Mouse (Mus musculus) G1E (cell line): ENCODE data around the gene Gmpr. TPM values are rescaled to one million over a fixed set of nuclear protein-coding genes. Genes with fewer than 3 reads are reported as not detected.

Source experiments
- ATAC-seq: 2 replicates; pipeline ENCODE4 v1.8.0; 2016; ENCODE audit warnings: mild to moderate bottlenecking; ENCODE audit not compliant: insufficient number of reproducible peaks, poor library complexity, low FRiP score, severe bottlenecking; ENCODE audit errors: extremely low read depth
- DNase-seq: peaks from one replicate; pipeline ENCODE4 v3.0.0; 2012; ENCODE audit warnings: low spot score
- H3K27me3 ChIP-seq: 2 replicates; pipeline ENCODE4 v1.6.1; 2012; ENCODE audit warnings: mild to moderate bottlenecking, low read length, inconsistent platforms; ENCODE audit not compliant: insufficient read depth
- H3K36me3 ChIP-seq: replicated peaks from 2 replicates; pipeline ENCODE3; 2012; ENCODE audit warnings: mild to moderate bottlenecking, inconsistent platforms
- H3K4me1 ChIP-seq: 2 replicates; pipeline ENCODE4 v1.6.1; 2012; ENCODE audit warnings: low read depth, low read length, inconsistent platforms, mixed read lengths; ENCODE audit not compliant: insufficient read depth
- H3K4me3 ChIP-seq: 2 replicates; pipeline ENCODE4 v1.5.1; 2012; ENCODE audit warnings: low read depth, mild to moderate bottlenecking, inconsistent platforms, low read length, moderate library complexity, mixed read lengths
- H3K9me3 ChIP-seq: replicated peaks from 2 replicates; pipeline ENCODE4 v1.6.1; 2012; ENCODE audit warnings: inconsistent platforms
- CTCF ChIP-seq: IDR thresholded peaks from 2 replicates; pipeline ENCODE4 v1.5.1; 2012; ENCODE audit warnings: low read depth, low read length, inconsistent platforms, mixed read lengths
- GATA1 ChIP-seq: IDR thresholded peaks from 2 replicates; pipeline ENCODE4 v1.6.1; 2012; ENCODE audit warnings: borderline replicate concordance, low read length, inconsistent platforms, mixed read lengths
- GATA2 ChIP-seq: IDR thresholded peaks from 2 replicates; pipeline ENCODE4 v1.6.1; 2012; ENCODE audit warnings: low read depth, low read length, inconsistent platforms, borderline replicate concordance
- POLR2AphosphoS5 ChIP-seq: IDR thresholded peaks from 2 replicates; pipeline ENCODE4 v1.6.1; 2012; ENCODE audit warnings: low read depth, low read length, inconsistent platforms; ENCODE audit not compliant: insufficient replicate concordance
- TAL1 ChIP-seq: conservative IDR thresholded peaks from 2 replicates; pipeline ENCODE4 v1.6.1; 2012; ENCODE audit warnings: low read depth, low read length, inconsistent platforms, mixed read lengths
- polyA plus RNA-seq: library from polyadenylated mRNA; stranded (reverse); fragments of >175 nt; gene quantifications from 2 replicates; pipeline ENCODE4 v1.2.3, GENCODE M21; 2012
- total RNA-seq, 2 experiments: library from RNA; stranded (forward) in 1 of 2; stranded (reverse) in 1 of 2; fragments of 200-1000 nt in 1 of 2; fragments of >200 nt in 1 of 2; fragmentation: Nextera tagmentation in 1 of 2; gene quantifications; 2 replicates each; pipeline ENCODE4 v1.2.3; 2014 to 2017

The Gmpr gene
- total and polyA plus RNA-seq, 3 experiments, result 85.9 to 372 (median 309) TPM

DNA sequence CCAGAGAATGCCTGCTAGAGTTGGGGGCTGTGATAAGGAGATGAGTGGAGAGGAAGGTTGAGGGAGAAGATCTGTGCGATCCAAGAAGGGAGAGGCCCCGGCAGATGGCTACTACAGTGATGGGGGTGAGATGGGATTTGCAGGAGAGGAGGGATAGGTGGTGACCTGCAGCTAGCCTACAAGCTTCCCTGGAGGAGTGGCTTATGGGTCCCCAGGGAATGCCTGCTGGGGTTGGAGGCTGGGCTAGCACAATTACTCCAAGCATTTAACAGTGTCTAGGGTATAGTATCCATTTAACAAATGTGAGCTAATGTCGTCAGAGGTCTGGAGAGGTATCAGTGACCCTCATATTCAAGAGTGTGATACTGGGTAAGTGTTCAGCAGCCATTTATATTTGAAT lies 7.9 kb upstream of the Gmpr start:
- TF ChIP-seq POLR2AphosphoS5 (no peak), TAL1 (no peak), CTCF (no peak), GATA2 (no peak), GATA1 (no peak)
- peaks cover 39% of the 10 kb centered on the region for H3K4me1 ChIP-seq

DNA sequence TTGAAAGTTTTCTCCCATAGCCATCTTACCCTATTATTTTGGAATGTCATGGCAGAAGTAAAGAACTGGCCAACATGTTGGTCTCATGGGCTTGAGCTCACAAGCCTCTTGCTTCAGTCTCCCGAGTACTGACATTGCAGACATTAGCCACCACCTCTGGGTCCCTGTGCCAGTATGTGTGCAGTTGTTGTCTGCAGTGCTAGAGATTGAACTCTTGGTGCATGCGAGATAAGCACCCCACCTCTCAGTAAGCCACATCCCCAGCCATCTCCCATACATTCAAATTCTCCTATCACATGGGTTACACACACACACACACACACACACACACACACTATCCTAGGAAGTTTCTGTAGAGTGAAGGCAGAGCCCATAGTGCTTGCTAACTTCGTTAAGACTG lies 7.3 kb upstream of the Gmpr start:
- ATAC-seq (no peak), DNase-seq (no peak)
- H3K4me3 ChIP-seq, result no peak overlapping the region
- no peak for TF ChIP-seq POLR2AphosphoS5
- no peak for TF ChIP-seq GATA1
- TF ChIP-seq CTCF, result no peak
- TF ChIP-seq TAL1, result no peak
- peaks cover 42% of the 10 kb centered on the region for H3K4me1 ChIP-seq
- peaks cover 4% of the 10 kb centered on the region; the same call in 1 of the 2 replicates for H3K9me3 ChIP-seq
- no peaks in the 10 kb centered on the region for H3K27me3 ChIP-seq
- no peaks in the 10 kb centered on the region for H3K36me3 ChIP-seq

More for the DNA sequence above, 7.9 kb upstream of the Gmpr start:
- Histone ChIP-seq H3K4me3 (no peak overlapping the region), H3K27me3 (no peaks in the 10 kb centered on the region), H3K36me3 (no peaks in the 10 kb centered on the region), H3K9me3 (peaks cover 4% of the 10 kb centered on the region; the same call in 1 of the 2 replicates)
- DNase-seq (no peak), ATAC-seq (no peak)

DNA sequence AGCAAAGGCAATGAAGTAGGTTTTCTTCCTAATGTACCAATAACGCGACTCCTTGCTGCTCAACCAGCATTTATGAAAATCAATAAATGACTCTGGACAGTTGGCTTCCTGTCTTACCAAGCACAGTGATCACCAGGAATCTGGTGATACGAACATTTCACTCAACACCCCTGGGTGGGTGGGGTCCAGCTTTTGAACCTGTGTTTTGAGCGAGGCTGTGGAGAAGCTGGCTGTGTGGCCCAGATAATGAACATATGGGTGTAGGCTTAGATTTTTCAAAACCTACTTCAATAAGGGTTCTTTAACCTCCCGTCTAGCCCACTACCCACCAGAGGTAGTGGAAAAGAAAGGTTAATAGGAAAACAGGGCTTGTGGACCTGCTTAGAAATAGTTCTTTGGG lies 4.5 kb upstream of the Gmpr start:
- H3K4me1 ChIP-seq, result peaks cover 48% of the 10 kb centered on the region
- DNase-seq (no peak), ATAC-seq (no peak)
- TF ChIP-seq TAL1, result no peak
- no peak for TF ChIP-seq GATA2
- no peak for TF ChIP-seq POLR2AphosphoS5
- TF ChIP-seq CTCF, result no peak
- TF ChIP-seq GATA1, result no peak
- peaks cover 7% of the 10 kb centered on the region; the same call in 1 of the 2 replicates for H3K9me3 ChIP-seq
- H3K4me3 ChIP-seq, result no peak overlapping the region
- H3K36me3 ChIP-seq, result no peaks in the 10 kb centered on the region
- no peaks in the 10 kb centered on the region for H3K27me3 ChIP-seq

DNA sequence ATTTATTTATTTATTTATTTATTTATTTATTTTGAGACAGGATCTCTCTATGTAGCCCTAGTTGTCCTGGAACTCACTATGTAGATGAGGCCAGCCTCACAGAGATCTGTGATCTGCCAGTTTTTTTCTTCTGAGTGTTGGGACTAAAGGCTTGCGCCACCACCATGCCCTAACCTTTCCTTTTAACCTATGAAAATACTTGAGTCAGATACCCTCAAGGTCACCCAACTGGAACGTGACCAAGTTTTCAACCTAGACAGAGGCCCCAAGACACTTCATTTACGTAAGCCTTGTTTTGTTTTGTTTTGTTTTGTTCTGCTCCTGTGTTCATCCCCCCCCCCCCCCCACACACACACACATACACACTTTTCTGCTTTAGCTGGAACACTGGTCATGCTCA lies 1.7 kb upstream of the Gmpr start:
- Histone ChIP-seq H3K4me1 (peaks cover 55% of the 10 kb centered on the region), H3K27me3 (no peaks in the 10 kb centered on the region), H3K36me3 (peaks cover 8% of the 10 kb centered on the region), H3K9me3 (peaks cover 4% of the 10 kb centered on the region; the same call in 1 of the 2 replicates), H3K4me3 (no peak overlapping the region)
- ATAC-seq (no peak), DNase-seq (no peak)
- TF ChIP-seq GATA2 (no peak), GATA1 (no peak), CTCF (no peak), TAL1 (no peak), POLR2AphosphoS5 (no peak)

DNA sequence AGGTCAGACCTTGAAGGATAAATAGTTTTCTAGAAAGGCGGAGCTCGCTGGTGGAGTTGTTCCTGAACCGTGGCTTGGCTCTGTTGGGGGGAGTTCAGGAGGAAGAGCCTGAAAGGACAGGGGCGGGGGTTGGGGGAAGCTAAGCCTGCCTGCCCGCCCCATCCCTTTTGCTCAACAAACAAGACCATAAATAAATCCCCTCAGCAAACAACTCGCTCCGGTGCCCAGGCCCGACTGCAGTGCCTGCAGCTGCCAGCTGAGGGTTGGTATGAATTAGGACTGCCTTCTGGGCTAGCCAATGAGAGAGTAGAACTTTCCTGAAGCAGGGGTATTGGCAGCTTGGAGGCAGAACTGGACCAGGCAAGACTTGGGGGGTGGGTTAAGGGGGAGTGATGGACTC lies 1.3 kb downstream of the Gmpr start:
- peaks cover 24% of the 10 kb centered on the region for H3K36me3 ChIP-seq
- TF ChIP-seq TAL1 (no peak), GATA2 (no peak), POLR2AphosphoS5 (no peak), GATA1 (no peak), CTCF (no peak)
- peaks cover 71% of the 10 kb centered on the region for H3K4me1 ChIP-seq
- ATAC-seq (no peak), DNase-seq (peak; percentile 62)
- no peaks in the 10 kb centered on the region for H3K27me3 ChIP-seq
- H3K9me3 ChIP-seq, result peaks cover 3% of the 10 kb centered on the region; the same call in 1 of the 2 replicates
- H3K4me3 ChIP-seq, result peak overlapping the region; percentile 91

DNA sequence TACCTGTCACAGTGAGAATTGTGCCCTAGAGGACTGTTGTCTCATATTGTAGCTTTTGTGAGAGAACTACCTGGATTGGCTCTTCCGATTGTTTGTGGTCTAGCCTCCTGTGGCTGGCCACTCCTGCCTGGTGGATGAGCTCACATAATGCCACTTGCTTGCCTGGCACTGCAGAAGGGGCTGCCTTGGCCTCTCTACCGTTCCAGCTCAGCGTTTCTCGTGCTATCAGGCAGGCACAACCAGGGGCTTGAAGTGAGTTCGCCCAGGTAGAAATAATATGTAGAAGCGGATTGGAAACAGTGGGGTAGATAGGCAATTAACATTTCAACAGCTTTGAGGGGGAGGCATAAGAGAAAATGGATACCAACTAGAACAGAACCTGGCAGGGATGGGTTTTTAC lies 2.1 kb downstream of the Gmpr start:
- ATAC-seq, result no peak
- TF ChIP-seq CTCF (no peak), GATA1 (no peak), POLR2AphosphoS5 (no peak), GATA2 (no peak), TAL1 (no peak)
- H3K4me1 ChIP-seq, result peaks cover 76% of the 10 kb centered on the region
- no peaks in the 10 kb centered on the region for H3K27me3 ChIP-seq
- H3K36me3 ChIP-seq, result peaks cover 32% of the 10 kb centered on the region
- H3K9me3 ChIP-seq, result peaks cover 3% of the 10 kb centered on the region; the same call in 1 of the 2 replicates
- H3K4me3 ChIP-seq, result peak overlapping the region; percentile 91
- no peak for DNase-seq

DNA sequence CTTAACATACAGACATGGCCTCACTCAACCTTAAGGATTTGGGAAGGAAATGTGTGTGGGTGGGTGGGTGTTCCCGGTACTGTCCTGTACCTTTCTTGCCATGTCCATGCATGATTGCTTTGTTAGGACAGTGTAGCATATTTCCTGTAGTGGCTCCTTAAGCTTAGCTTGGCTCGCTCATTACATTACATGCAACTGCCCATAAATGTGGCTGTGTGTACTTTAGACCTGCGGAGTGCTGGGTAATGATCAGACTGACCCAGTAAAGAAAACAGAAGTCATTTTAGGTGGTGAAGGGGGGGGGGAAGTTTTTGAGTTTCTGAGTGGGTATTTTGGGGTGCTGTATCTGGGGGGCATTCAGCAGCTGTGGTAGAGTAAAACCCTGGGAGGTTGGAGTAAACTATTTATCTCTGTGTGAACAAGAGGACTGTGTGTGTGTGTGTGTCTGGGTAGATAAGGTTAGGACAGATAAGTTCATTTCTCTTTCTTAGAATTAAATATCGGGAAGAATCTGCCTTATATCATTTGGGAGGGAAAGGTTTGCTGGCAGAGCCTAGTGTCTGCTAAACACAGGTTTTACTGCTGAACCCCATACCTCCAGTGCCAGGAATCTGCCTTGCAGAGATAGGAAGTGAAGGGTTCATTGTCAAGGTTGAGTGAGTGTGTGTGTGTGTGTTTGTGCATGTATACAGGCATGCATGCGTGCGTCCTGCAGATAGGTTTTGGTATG lies 4.6 kb downstream of the Gmpr start:
- peaks cover 57% of the 10 kb centered on the region for H3K36me3 ChIP-seq
- ATAC-seq, result peak; percentile 57
- no peaks in the 10 kb centered on the region for H3K9me3 ChIP-seq
- no peak for TF ChIP-seq GATA2
- peak; percentile 88 for TF ChIP-seq TAL1
- H3K27me3 ChIP-seq, result no peaks in the 10 kb centered on the region
- H3K4me3 ChIP-seq, result peak overlapping the region; percentile 67; the same call in 1 of the 2 replicates
- peaks cover 84% of the 10 kb centered on the region for H3K4me1 ChIP-seq
- peak; percentile 48 for DNase-seq
